Mouse (Mus musculus) MEL (cell line): ENCODE data around the gene Rab8b. TPM values are rescaled to one million over a fixed set of nuclear protein-coding genes. Genes with fewer than 3 reads are reported as not detected.

Source experiments
- DNase-seq: peaks from one replicate; pipeline ENCODE4 v3.0.0; 2011; ENCODE audit warnings: low read depth, low spot score
- H3K27ac ChIP-seq: 2 replicates; pipeline ENCODE4 v1.5.1; 2012; ENCODE audit warnings: low read depth, mild to moderate bottlenecking, control low read depth, low read length, moderate library complexity; ENCODE audit not compliant: control insufficient read depth
- H3K27me3 ChIP-seq, 2 experiments: fragments of 150-350 bp in 1 of 2; sonication (generic) in 1 of 2; 2 replicates each; pipeline ENCODE4 v1.6.1; 2012; ENCODE audit warnings: low read length in 2 of 2, mild to moderate bottlenecking in 2 of 2, improper control_type of control experiment in 1 of 2, moderate library complexity in 1 of 2; ENCODE audit not compliant: insufficient read depth in 2 of 2, control insufficient read depth in 1 of 2
- H3K36me3 ChIP-seq, 2 experiments: 2 replicates each; pipeline ENCODE4 v1.6.1; 2012 to 2014; ENCODE audit warnings: low read length in 2 of 2, improper control_type of control experiment in 1 of 2, inconsistent platforms in 1 of 2, mild to moderate bottlenecking in 1 of 2; ENCODE audit not compliant: insufficient read depth in 2 of 2, control insufficient read depth in 1 of 2
- H3K4me1 ChIP-seq, 2 experiments: fragments of 150-350 bp in 1 of 2; sonication (generic) in 1 of 2; 2 replicates each; pipeline ENCODE4 v1.6.1; 2012; ENCODE audit warnings: low read length in 2 of 2, improper control_type of control experiment in 1 of 2, mild to moderate bottlenecking in 1 of 2; ENCODE audit not compliant: insufficient read depth in 2 of 2, control insufficient read depth in 1 of 2
- H3K4me3 ChIP-seq, 2 experiments: fragments of 150-350 bp in 1 of 2; sonication (generic) in 1 of 2; 2 replicates each; pipeline ENCODE4 v1.5.1; 2012; ENCODE audit warnings: low read depth in 2 of 2, low read length in 2 of 2, mild to moderate bottlenecking in 2 of 2, moderate library complexity in 2 of 2, control low read depth in 1 of 2, improper control_type of control experiment in 1 of 2; ENCODE audit not compliant: control insufficient read depth in 1 of 2, insufficient read depth in 1 of 2
- H3K79me2 ChIP-seq: 2 replicates; pipeline ENCODE4 v1.6.1; 2012; ENCODE audit warnings: mild to moderate bottlenecking, low read length, moderate library complexity; ENCODE audit not compliant: control insufficient read depth, poor library complexity, insufficient read depth
- H3K9ac ChIP-seq: 2 replicates; pipeline ENCODE4 v1.6.1; 2012; ENCODE audit warnings: low read depth, mild to moderate bottlenecking, control low read depth, low read length, moderate library complexity; ENCODE audit not compliant: control insufficient read depth, poor library complexity, severe bottlenecking
- H3K9me3 ChIP-seq: fragments of 150-350 bp; sonication (generic); replicated peaks from 2 replicates; pipeline ENCODE4 v1.6.1; 2012; ENCODE audit warnings: mild to moderate bottlenecking, low read length, improper control_type of control experiment, moderate library complexity; ENCODE audit not compliant: insufficient read depth
- BHLHE40 ChIP-seq: IDR thresholded peaks from 2 replicates; pipeline ENCODE4 v1.6.1; 2012; ENCODE audit warnings: low read depth, mild to moderate bottlenecking, inconsistent platforms, low read length, improper control_type of control experiment, borderline replicate concordance
- CHD1 ChIP-seq: IDR thresholded peaks from 2 replicates; pipeline ENCODE4 v1.6.1; 2012; ENCODE audit warnings: low read depth, mild to moderate bottlenecking, inconsistent platforms, low read length, improper control_type of control experiment
- CHD2 ChIP-seq: IDR thresholded peaks from 2 replicates; pipeline ENCODE4 v1.6.1; 2011; ENCODE audit warnings: low read length, improper control_type of control experiment
- ELF1 ChIP-seq: IDR thresholded peaks from 2 replicates; pipeline ENCODE4 v1.6.1; 2014; ENCODE audit warnings: low read depth, mild to moderate bottlenecking, inconsistent platforms, low read length, improper control_type of control experiment, moderate library complexity
- EP300 ChIP-seq, 2 experiments: IDR thresholded peaks; 2 replicates each; pipeline ENCODE4 v1.6.1; 2011; ENCODE audit warnings: improper control_type of control experiment in 2 of 2, low read length in 2 of 2, low read depth in 1 of 2, mild to moderate bottlenecking in 1 of 2
- ETS1 ChIP-seq: IDR thresholded peaks from 2 replicates; pipeline ENCODE4 v1.6.1; 2012; ENCODE audit warnings: low read depth, mild to moderate bottlenecking, inconsistent platforms, low read length, improper control_type of control experiment, moderate library complexity
- GABPA ChIP-seq: IDR thresholded peaks from 2 replicates; pipeline ENCODE4 v1.6.1; 2012; ENCODE audit warnings: low read depth, mild to moderate bottlenecking, inconsistent platforms, low read length, improper control_type of control experiment, moderate library complexity
- GATA1 ChIP-seq: IDR thresholded peaks from 2 replicates; pipeline ENCODE4 v1.6.1; 2011; ENCODE audit warnings: low read depth, low read length, improper control_type of control experiment
- JUND ChIP-seq: IDR thresholded peaks from 2 replicates; pipeline ENCODE4 v1.6.1; 2011; ENCODE audit warnings: low read depth, mild to moderate bottlenecking, improper control_type of control experiment, low read length
- KAT2A ChIP-seq: conservative IDR thresholded peaks from 2 replicates; pipeline ENCODE4 v1.6.1; 2012; ENCODE audit warnings: low read depth, low read length, improper control_type of control experiment, inconsistent platforms
- MAFK ChIP-seq: IDR thresholded peaks from 2 replicates; pipeline ENCODE4 v1.6.1; 2011; ENCODE audit warnings: low read depth, mild to moderate bottlenecking, low read length, improper control_type of control experiment, borderline replicate concordance
- MAX ChIP-seq: IDR thresholded peaks from 2 replicates; pipeline ENCODE4 v1.6.1; 2011; ENCODE audit warnings: low read length, improper control_type of control experiment
- MAZ ChIP-seq: IDR thresholded peaks from 2 replicates; pipeline ENCODE4 v1.6.1; 2012; ENCODE audit warnings: low read depth, mild to moderate bottlenecking, inconsistent platforms, low read length, improper control_type of control experiment
- MYC ChIP-seq: IDR thresholded peaks from 2 replicates; pipeline ENCODE4 v1.6.1; 2011; ENCODE audit warnings: low read depth, mild to moderate bottlenecking, low read length, improper control_type of control experiment, moderate library complexity
- NELFE ChIP-seq: IDR thresholded peaks from 2 replicates; pipeline ENCODE4 v1.6.1; 2011; ENCODE audit warnings: low read depth, low read length, improper control_type of control experiment
- NRF1 ChIP-seq: IDR thresholded peaks from 2 replicates; pipeline ENCODE4 v1.6.1; 2014; ENCODE audit warnings: low read depth, mild to moderate bottlenecking, inconsistent platforms, low read length, improper control_type of control experiment, moderate library complexity; ENCODE audit not compliant: poor library complexity, insufficient read depth, severe bottlenecking
- POLR2A ChIP-seq, 2 experiments: IDR thresholded peaks; 2 replicates each; pipeline ENCODE4 v1.6.1; 2011 to 2012; ENCODE audit warnings: low read length in 2 of 2, mild to moderate bottlenecking in 2 of 2, control low read depth in 1 of 2, improper control_type of control experiment in 1 of 2, low read depth in 1 of 2, moderate library complexity in 1 of 2; ENCODE audit not compliant: control insufficient read depth in 1 of 2, insufficient read depth in 1 of 2, poor library complexity in 1 of 2
- POLR2AphosphoS5 ChIP-seq: IDR thresholded peaks from 2 replicates; pipeline ENCODE4 v1.6.1; 2012; ENCODE audit warnings: low read depth, borderline replicate concordance, mild to moderate bottlenecking, inconsistent platforms, low read length, moderate library complexity, mixed read lengths
- RAD21 ChIP-seq: IDR thresholded peaks from 2 replicates; pipeline ENCODE4 v1.6.1; 2011; ENCODE audit warnings: mild to moderate bottlenecking, low read depth, low read length, improper control_type of control experiment
- RCOR1 ChIP-seq: IDR thresholded peaks from 2 replicates; pipeline ENCODE4 v1.6.1; 2012; ENCODE audit warnings: low read depth, mild to moderate bottlenecking, inconsistent platforms, low read length, improper control_type of control experiment
- SIN3A ChIP-seq: IDR thresholded peaks from 2 replicates; pipeline ENCODE4 v1.6.1; 2012; ENCODE audit warnings: low read length, improper control_type of control experiment, inconsistent platforms
- SMC3 ChIP-seq: IDR thresholded peaks from 2 replicates; pipeline ENCODE4 v1.6.1; 2011; ENCODE audit warnings: low read depth, low read length, improper control_type of control experiment
- TAL1 ChIP-seq: IDR thresholded peaks from 2 replicates; pipeline ENCODE4 v1.6.1; 2012; ENCODE audit warnings: mild to moderate bottlenecking, inconsistent platforms, low read length, moderate library complexity, mixed read lengths
- TBP ChIP-seq: IDR thresholded peaks from 2 replicates; pipeline ENCODE4 v1.8.0; 2011; ENCODE audit warnings: low read depth, low read length, improper control_type of control experiment
- TCF12 ChIP-seq: IDR thresholded peaks from 2 replicates; pipeline ENCODE4 v1.6.1; 2014; ENCODE audit warnings: low read depth, mild to moderate bottlenecking, inconsistent platforms, low read length, improper control_type of control experiment, moderate library complexity
- USF2 ChIP-seq, 2 experiments: IDR thresholded peaks; 2 replicates each; pipeline ENCODE4 v1.6.1; 2011 to 2012; ENCODE audit warnings: improper control_type of control experiment in 2 of 2, low read length in 2 of 2, borderline replicate concordance in 1 of 2, inconsistent platforms in 1 of 2, low read depth in 1 of 2, mild to moderate bottlenecking in 1 of 2; ENCODE audit not compliant: insufficient read depth in 1 of 2
- polyA plus RNA-seq, 2 experiments: library from polyadenylated mRNA; stranded (reverse) in 1 of 2; unstranded in 1 of 2; fragments of >175 nt in 1 of 2; fragments of >200 nt in 1 of 2; gene quantifications; 2 replicates each; pipeline versions ENCODE4 v1.2.1 to v1.2.4; 2012; ENCODE audit warnings: low replicate concordance in 2 of 2, low read depth in 1 of 2; ENCODE audit not compliant: insufficient read length in 2 of 2, insufficient read depth in 1 of 2, missing spikeins in 1 of 2
- total RNA-seq: library from RNA; depleted of rRNA; stranded (reverse); fragments of 300-350 nt; gene quantifications from 2 replicates; pipeline ENCODE4 v1.2.3, GENCODE M21; 2012

Gene Rab8b
- total and polyA plus RNA-seq, 3 experiments, result 16.1 to 16.4 TPM; not detected in 1

GRCm38 (mm10) chr9:66897851-66898250 lies 21.6 kb downstream of the Rab8b start:
- H3K79me2 ChIP-seq, result 0 out of 2 replicates have a peak, but pooled peaks cover 1% of the 10 kb centered on the region
- peak; percentile 20 for DNase-seq
- no peaks in the 10 kb centered on the region for H3K27me3 ChIP-seq
- H3K36me3 ChIP-seq, result peaks cover 0 to 25% of the 10 kb centered on the region in 2 experiments; a peak in 2 of 4 replicates
- peaks cover 16 to 17% of the 10 kb centered on the region in 2 experiments for H3K4me1 ChIP-seq
- H3K4me3 ChIP-seq, result no peak overlapping the region
- TF ChIP-seq BHLHE40 (no peak), TCF12 (no peak), RAD21 (no peak), CHD2 (no peak), TAL1 (no peak), GABPA (no peak), MAX (no peak), CHD1 (no peak), POLR2A (IDR thresholded peaks at IDR 0.05; ENCODE audit: control insufficient read depth in 1 of 2, insufficient read depth in 1 of 2, low read depth in 1 of 2, low read length in 2 of 2, poor library complexity in 1 of 2) (no peak), POLR2AphosphoS5 (no peak), MAFK (no peak), ELF1 (no peak), SMC3 (no peak), NELFE (no peak), ETS1 (no peak), EP300 (IDR thresholded peaks at IDR 0.05; ENCODE audit: low read depth in 1 of 2, low read length in 2 of 2) (no peak)
- no peak overlapping the region for H3K27ac ChIP-seq
- H3K9ac ChIP-seq, result no peak overlapping the region
- no peaks in the 10 kb centered on the region for H3K9me3 ChIP-seq

- TF ChIP-seq KAT2A (no peak), USF2 (IDR thresholded peaks at IDR 0.05; ENCODE audit: borderline replicate concordance in 1 of 2, insufficient read depth in 1 of 2, low read depth in 1 of 2, low read length in 2 of 2) (no peak), MAZ (no peak), SIN3A (no peak), CHD1 (no peak), ETS1 (no peak), SMC3 (no peak), BHLHE40 (no peak), NRF1 (no peak), JUND (no peak), TCF12 (no peak), GATA1 (no peak), RCOR1 (no peak), RAD21 (no peak), POLR2A (IDR thresholded peaks at IDR 0.05; ENCODE audit: control insufficient read depth in 1 of 2, insufficient read depth in 1 of 2, low read depth in 1 of 2, low read length in 2 of 2, poor library complexity in 1 of 2) (no peak), TBP (no peak), MYC (no peak), MAX (no peak), NELFE (no peak)
- TF ChIP-seq, all 39 proteins: peak for 0
- Histone ChIP-seq H3K79me2 (0 out of 2 replicates have a peak, but pooled peaks cover 1% of the 10 kb centered on the region), H3K4me3 (no peak overlapping the region), H3K4me1 (peaks cover 16 to 17% of the 10 kb centered on the region in 2 experiments), H3K9me3 (no peaks in the 10 kb centered on the region), H3K9ac (no peak overlapping the region), H3K27ac (no peak overlapping the region), H3K36me3 (peaks cover 0 to 25% of the 10 kb centered on the region in 2 experiments; a peak in 2 of 4 replicates), H3K27me3 (no peaks in the 10 kb centered on the region)
- no peak for DNase-seq
Observed at GRCm38 (mm10) chr9:66896951-66897350, 22.5 kb downstream of the Rab8b start.
